Mouse (Mus musculus) cortical plate, adult 2 months (tissue): Measurements from ENCODE around the gene Sorbs1. TPM values are rescaled to one million over a fixed set of nuclear protein-coding genes. Genes with fewer than 3 reads are reported as not detected.

Source experiments
- H3K27ac ChIP-seq: fragments of 200-500 bp; 2 replicates; pipeline ENCODE4 v1.5.1; 2012; ENCODE audit warnings: low read length, control low read depth, inconsistent platforms; ENCODE audit not compliant: insufficient read depth
- H3K4me1 ChIP-seq: fragments of 200-500 bp; 2 replicates; pipeline ENCODE4 v1.6.1; 2011; ENCODE audit warnings: low read length; ENCODE audit not compliant: control insufficient read depth, insufficient read depth
- H3K4me3 ChIP-seq: fragments of 200-500 bp; 2 replicates; pipeline ENCODE4 v1.5.1; 2011; ENCODE audit warnings: mild to moderate bottlenecking, low read length, control low read depth; ENCODE audit not compliant: insufficient read depth
- CTCF ChIP-seq: fragments of 200-500 bp; IDR thresholded peaks from 2 replicates; pipeline ENCODE4 v1.5.1; 2011; ENCODE audit warnings: mild to moderate bottlenecking, control low read depth, low read length; ENCODE audit not compliant: insufficient read depth; ENCODE audit errors: extremely low read depth
- POLR2A ChIP-seq: fragments of 200-500 bp; IDR thresholded peaks from 2 replicates; pipeline ENCODE4 v1.6.1; 2011; ENCODE audit warnings: mild to moderate bottlenecking, low read length, control low read depth; ENCODE audit not compliant: insufficient read depth; ENCODE audit errors: extremely low read depth
- polyA plus RNA-seq: library from polyadenylated mRNA; depleted of rRNA; stranded (reverse); fragments of >200 nt; gene quantifications from 2 replicates; pipeline ENCODE4 v1.2.3, GENCODE M21; 2012

The Sorbs1 gene
- polyA plus RNA-seq, 1 experiment = 81.5 TPM

DNA sequence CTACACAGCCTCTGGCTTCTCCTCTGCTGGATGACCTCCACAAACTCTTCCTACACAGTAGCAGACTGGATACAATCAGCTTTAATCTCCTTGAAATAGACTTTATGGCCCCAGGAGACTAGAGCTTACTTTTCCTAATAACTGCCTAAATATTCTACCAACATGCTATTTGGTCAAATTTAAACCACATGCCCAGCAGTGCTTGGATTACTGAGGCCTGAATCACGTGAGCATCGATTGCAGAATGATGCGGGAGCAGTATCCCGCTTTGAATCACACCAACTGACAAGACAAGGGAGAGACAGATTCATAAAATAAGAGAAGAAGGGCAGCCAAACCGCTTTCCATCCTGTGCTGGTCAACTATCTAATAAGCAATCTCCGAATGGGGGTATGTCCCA, 34.8 kb upstream of the Sorbs1 start:
- Histone ChIP-seq H3K4me1 (peaks cover 2% of the 10 kb centered on the region; the same call in 1 of the 2 replicates), H3K27ac (no peak overlapping the region), H3K4me3 (no peak overlapping the region)
- no peak for TF ChIP-seq POLR2A
- TF ChIP-seq CTCF = no peak

DNA sequence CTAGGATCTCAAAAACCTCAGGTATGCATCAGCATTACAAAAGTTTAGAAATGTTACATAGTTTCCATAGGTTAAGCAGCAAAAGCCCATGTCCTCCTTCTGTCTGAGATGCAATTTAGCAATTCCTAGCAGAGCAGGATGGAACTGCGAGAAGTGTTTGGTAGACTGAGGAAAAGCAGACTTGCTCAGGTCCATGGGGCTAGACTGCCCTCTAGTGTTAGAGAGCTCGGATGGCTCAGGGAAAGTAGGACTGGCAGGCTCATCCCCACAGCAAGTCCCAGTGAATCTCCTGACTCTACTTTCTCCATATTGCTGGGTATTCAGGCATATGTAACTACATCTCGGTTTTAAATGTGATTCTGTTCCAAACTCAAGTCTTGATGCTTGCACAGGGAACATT, 31.3 kb upstream of the Sorbs1 start:
- TF ChIP-seq CTCF = peak; percentile 99
- TF ChIP-seq POLR2A = no peak
- Histone ChIP-seq H3K4me1 (no peaks in the 10 kb centered on the region), H3K27ac (no peak overlapping the region), H3K4me3 (no peak overlapping the region)

DNA sequence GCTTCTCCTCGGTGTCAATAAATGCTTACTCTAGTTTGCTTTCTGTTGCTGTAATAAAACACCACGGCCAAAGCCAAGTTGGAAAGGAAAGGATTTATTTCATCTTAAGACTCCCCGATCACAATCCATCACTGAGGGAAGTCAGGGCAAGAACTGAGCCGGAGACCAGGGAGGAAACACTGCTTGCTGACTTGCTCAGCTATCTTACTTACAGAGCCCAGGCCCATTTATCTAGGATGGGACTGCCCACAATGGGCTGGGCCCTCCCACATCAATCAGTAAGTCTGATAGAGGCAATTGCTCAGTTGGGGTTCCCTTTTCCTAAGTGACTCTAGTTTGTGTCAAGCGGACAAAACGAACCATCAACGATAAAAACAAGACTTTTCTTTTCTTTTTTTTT, 29.2 kb upstream of the Sorbs1 start:
- Histone ChIP-seq H3K4me3 (no peak overlapping the region), H3K4me1 (no peaks in the 10 kb centered on the region), H3K27ac (no peak overlapping the region)
- TF ChIP-seq POLR2A = no peak

DNA sequence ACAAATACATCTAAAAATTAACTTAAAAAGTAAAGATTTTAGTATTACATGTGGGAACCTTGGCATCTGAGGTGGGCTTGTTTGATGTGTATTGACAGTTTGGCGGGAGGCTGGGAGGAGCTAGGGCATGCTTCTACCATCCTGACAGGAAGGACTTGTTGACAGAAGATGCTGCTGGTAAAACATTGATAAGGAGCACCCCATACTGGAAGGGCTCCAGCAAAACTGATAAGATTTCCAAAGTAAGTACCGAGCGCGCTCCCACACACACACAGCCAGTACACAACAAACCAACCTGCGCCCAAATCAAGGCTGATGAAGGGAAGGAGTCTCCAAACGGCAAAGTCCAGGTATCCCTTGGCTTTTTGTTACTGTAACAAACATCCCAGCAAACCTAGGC, 22.9 kb upstream of the Sorbs1 start:
- H3K4me3 ChIP-seq = no peak overlapping the region
- no peak for TF ChIP-seq CTCF
- H3K27ac ChIP-seq = no peak overlapping the region
- H3K4me1 ChIP-seq = no peaks in the 10 kb centered on the region

DNA sequence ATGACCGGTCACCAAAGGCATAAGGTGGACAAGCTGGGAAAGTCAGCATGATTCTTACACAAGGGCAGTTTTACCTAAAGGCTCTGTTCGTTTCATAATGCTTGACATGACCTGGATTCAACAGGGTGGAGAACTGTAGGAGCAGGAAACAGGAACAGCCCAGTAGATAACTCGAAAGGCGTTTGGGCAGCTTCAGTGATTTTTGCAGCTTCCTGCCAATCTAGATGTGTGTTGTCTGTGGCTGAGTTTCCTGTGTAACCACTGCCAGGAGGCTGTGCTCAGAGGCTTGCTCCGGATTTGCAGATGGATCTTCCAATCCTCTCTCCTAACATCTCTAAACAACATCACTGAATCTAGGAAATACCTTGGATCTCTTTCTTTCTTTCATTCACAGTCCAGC, 18.9 kb upstream of the Sorbs1 start:
- Histone ChIP-seq H3K4me1 (no peaks in the 10 kb centered on the region), H3K4me3 (no peak overlapping the region), H3K27ac (no peak overlapping the region)
- TF ChIP-seq POLR2A = no peak
- TF ChIP-seq CTCF = no peak

DNA sequence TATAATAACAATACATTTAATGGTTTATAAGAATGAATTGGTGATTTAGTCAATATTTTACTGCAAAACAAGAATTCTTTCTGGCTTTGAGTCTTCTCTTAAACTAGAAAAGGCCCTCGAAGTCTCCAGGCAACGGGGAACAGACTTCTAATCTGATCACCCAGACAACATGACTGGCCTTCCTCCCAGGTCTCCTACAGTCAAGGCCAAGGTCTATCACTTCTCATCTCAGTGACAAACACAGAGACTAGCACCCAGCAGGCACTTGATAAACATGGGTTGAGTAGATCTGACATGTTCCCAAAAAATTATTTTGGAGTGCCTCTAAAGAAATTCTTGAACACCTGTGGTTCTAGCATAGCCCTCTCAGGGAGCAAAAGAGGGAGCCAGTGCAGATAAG, 16.7 kb upstream of the Sorbs1 start:
- no peak overlapping the region for H3K4me3 ChIP-seq
- H3K27ac ChIP-seq = no peak overlapping the region
- TF ChIP-seq POLR2A (no peak), CTCF (no peak)

DNA sequence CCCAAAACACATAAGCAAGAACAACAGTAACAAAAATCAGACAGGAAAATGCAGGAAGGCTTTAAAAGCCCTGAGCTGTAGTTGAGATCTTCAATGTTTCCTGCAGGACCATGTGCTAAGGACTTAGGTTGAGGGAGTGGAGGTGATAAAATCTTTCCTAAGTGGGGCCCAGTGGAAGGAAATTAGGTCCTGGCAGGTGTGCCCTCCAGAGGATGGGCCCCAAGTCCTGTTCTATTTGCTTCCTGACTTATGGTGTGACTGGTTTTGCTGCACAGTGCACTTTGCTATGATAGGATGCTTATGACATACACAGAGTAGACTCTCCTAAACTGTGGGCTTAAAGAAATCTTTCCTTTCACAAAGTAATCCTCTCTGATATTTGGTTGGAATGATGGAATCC, 14.7 kb upstream of the Sorbs1 start:
- no peak overlapping the region for H3K4me3 ChIP-seq
- TF ChIP-seq POLR2A = no peak
- no peak for TF ChIP-seq CTCF
- peaks cover 5% of the 10 kb centered on the region for H3K4me1 ChIP-seq
- H3K27ac ChIP-seq = no peak overlapping the region

More for the DNA sequence above, 16.7 kb upstream of the Sorbs1 start:
- H3K4me1 ChIP-seq = peaks cover 5% of the 10 kb centered on the region

DNA sequence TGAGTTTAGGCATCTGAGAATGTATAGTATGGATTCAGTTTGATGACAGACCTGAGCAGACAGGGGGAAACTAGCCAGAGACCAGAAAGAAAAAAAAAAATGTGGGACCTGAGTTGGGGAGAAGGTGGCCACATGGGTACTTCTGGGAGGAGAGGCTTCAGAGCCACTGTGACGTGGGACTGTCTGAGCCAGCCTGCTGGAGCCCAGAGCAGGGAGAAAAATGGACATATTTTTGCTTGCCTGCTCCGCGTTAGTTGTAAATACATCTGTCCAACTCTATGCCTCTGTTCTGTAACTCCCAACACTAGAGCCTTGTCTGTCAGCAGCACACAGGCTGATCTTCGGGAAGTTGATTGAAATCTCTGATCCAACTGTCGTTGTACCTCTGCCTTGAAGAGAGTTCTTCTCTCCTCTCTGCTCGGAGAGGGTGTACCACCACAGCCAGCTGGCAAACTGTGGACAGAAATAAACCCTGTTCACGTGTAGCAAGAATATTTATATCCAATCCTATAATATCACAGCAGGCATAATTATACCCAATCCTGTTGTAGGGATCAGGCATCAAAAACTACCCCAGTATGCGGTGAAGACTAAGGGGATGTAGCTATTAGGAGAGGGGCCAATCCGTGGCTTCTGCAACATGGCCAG, 12.9 kb upstream of the Sorbs1 start:
- no peak overlapping the region for H3K27ac ChIP-seq
- TF ChIP-seq POLR2A = no peak
- TF ChIP-seq CTCF = no peak
- H3K4me3 ChIP-seq = no peak overlapping the region
- peaks cover 5% of the 10 kb centered on the region for H3K4me1 ChIP-seq

DNA sequence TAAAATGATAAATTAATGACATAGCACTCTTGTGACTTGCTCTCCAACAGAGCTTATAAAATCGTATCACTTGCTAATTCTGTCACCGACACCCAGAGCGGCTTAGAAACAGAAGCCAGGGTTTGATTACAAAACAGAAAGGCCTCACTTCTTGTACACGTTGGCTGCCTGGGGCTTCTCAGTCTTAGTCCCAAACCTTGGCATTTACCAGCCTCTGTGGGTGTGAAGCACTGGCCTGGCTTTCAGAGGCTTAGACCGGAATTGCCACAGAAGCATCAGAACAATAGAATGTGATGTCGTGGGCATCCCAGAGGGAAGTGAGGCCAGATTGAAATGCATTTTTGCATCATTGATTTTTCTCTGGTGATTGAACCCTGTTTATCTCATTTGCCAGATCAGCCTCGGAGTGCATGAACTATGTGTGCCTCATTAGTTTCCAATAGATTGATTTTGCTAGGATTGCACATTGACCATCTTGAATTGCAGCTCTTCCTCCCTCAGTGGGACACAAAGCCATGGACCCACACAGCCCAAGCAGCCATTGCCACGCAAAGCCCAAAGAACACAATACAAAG, 9.9 kb upstream of the Sorbs1 start:
- TF ChIP-seq CTCF (no peak), POLR2A (no peak)
- Histone ChIP-seq H3K27ac (no peak overlapping the region), H3K4me1 (peaks cover 5% of the 10 kb centered on the region), H3K4me3 (no peak overlapping the region)

DNA sequence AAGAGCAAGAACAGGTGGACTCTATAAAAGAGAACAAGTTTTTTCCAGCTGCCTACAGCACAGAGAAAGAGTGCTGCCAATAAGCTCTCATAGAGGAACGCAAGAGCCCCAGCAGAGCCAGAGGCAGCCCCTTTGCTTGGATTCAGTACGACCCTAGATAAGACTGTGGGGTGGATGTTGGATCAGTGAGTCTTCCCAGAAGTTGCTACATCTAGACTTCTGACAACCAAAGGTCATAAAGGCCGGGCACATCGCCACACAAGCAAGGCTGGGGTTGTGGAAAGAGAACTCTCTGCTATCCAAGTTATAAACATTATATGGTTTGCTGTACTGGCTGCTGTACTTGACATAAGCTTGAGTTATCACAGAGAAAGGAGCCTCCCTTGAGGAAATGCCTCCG, 6.8 kb upstream of the Sorbs1 start:
- no peak for TF ChIP-seq POLR2A
- no peak for TF ChIP-seq CTCF
- Histone ChIP-seq H3K4me3 (no peak overlapping the region), H3K4me1 (no peaks in the 10 kb centered on the region), H3K27ac (no peak overlapping the region)
